8 mouse cellular contexts compared by ENCODE assay signal in the genomic region with DNA sequence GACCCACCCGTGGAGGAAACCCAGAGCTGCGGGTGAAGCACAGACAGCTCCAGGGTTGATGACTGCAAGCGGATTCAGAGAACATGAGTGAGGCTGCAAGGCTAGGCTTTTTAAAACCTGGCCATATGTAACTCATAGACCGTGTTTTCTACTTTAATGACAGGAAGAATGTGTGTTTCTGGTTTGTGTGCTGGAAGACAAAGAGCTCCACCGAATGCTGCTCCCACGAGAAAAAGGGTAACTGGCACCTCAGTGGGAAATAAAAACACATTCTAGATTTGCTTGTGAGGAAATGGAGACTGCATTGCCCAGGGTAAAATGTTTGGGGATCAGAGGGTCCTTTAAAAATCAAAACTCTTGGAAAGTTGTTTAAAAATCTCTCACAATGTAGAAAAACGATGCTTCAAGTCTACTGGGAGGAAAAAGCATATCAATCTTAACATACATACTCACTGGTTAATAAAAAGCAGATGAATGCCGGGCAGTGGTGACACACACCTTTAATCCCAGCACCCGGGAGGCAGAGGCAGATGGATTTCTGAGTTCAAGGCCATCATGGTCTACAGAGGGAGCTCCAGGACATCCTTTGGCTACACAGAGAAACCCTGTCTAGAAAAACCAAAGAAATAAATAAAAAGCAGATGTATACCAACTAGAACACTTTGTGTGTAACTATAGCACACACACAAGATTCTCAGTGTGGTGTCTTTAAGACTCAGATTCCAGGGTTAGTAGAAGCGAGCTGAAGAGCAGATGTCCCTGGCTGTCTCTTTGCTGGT. TPM values are rescaled to one million over a fixed set of nuclear protein-coding genes. Genes with fewer than 3 reads are reported as not detected.
A peak's percentile ranks its signal among the peaks of the same experiment; 100 is the strongest.
DNase-seq lines count a peak whose midpoint lies in the region; ATAC-seq and TF ChIP-seq lines count a peak whose summit lies in the region.

No protein-coding gene starts in this region.

- H3K27me3 ChIP-seq in heart, postnatal 0 days (ENCODE audit: control insufficient read depth, insufficient read depth, low read length): no peaks in the 10 kb centered on the region
- no peaks in the 10 kb centered on the region for H3K27me3 ChIP-seq in liver, embryonic 14.5 days (ENCODE audit: control insufficient read depth, insufficient read depth, low read length)

- TF ChIP-seq POLR2A in bone marrow macrophage, adult 2 months (IDR thresholded peaks at IDR 0.05; ENCODE audit: borderline replicate concordance, low read depth, low read length): no peak

- H3K4me1 ChIP-seq in bone marrow macrophage, adult 2 months (ENCODE audit: control insufficient read depth, insufficient read depth, low read length): no peaks in the 10 kb centered on the region
- peaks cover 10% of the 10 kb centered on the region for H3K4me1 ChIP-seq in heart, postnatal 0 days (ENCODE audit: control insufficient read depth, insufficient read depth)
- peaks cover 5 to 9% of the 10 kb centered on the region in 2 experiments for H3K4me1 ChIP-seq in liver, embryonic 14.5 days (replicated peaks; ENCODE audit: control insufficient read depth in 2 of 2, insufficient read depth in 2 of 2, low read length in 1 of 2)

- WGBS in heart, postnatal 0 days: 8% methylated on average over 10 of the region's 10 CpGs
- 8% methylated on average over 10 of the region's 10 CpGs for WGBS in liver, embryonic 14.5 days (ENCODE audit: insufficient replicate concordance)

- peak overlapping the region; percentile 84 for H3K27ac ChIP-seq in left cerebral cortex, adult 2 months
- H3K27ac ChIP-seq in bone marrow macrophage, adult 2 months (ENCODE audit: insufficient read depth, low read depth, low read length): peak overlapping the region; percentile 60
- H3K27ac ChIP-seq in heart, postnatal 0 days (ENCODE audit: low read depth): peak overlapping the region; percentile 90
- H3K27ac ChIP-seq in liver, embryonic 14.5 days: peak overlapping the region; percentile 7; the same call in 1 of the 2 replicates

- DNase-seq in left cerebral cortex, adult 2 months (ENCODE audit: extremely low spot score in 1 of 2, low spot score in 2 of 2): no peak
- no peak for DNase-seq in left cerebral cortex, postnatal 4 days
- DNase-seq in heart, postnatal 0 days (ENCODE audit: low spot score): no peak
- peak in 2 of 3 experiments; percentile 9 to 24 for DNase-seq in liver, embryonic 14.5 days (ENCODE audit: low read depth in 3 of 3, low spot score in 3 of 3)
- DNase-seq in thymus, postnatal 25 days: peak; percentile 27
- no peak for DNase-seq in natural killer cell, adult 2 months (ENCODE audit: low spot score in 2 of 2)
- no peak for DNase-seq in spleen, adult 12 weeks (ENCODE audit: low spot score)

- H3K4me3 ChIP-seq in left cerebral cortex, adult 2 months: peak overlapping the region; percentile 92
- peak overlapping the region; percentile 90 for H3K4me3 ChIP-seq in bone marrow macrophage, adult 2 months (ENCODE audit: insufficient read depth, low read length)
- H3K4me3 ChIP-seq in heart, postnatal 0 days (ENCODE audit: low read depth, low read length): peak overlapping the region; percentile 96
- H3K4me3 ChIP-seq in liver, embryonic 14.5 days (ENCODE audit: insufficient read depth in 1 of 2, low read depth in 2 of 2, low read length in 2 of 2): peak overlapping the region; percentile 83 to 93

- peak overlapping the region; percentile 94 for H3K4me2 ChIP-seq in heart, postnatal 0 days (ENCODE audit: low read depth, low read length)
- H3K4me2 ChIP-seq in liver, embryonic 14.5 days (ENCODE audit: low read depth): peak overlapping the region; percentile 93

- TF ChIP-seq CTCF in left cerebral cortex, adult 2 months (IDR thresholded peaks at IDR 0.05): no peak; the same call in 1 of the 2 replicates
- TF ChIP-seq CTCF in bone marrow macrophage, adult 2 months (IDR thresholded peaks at IDR 0.05; ENCODE audit: low read depth, low read length): no peak
- no peak for TF ChIP-seq CTCF in heart, postnatal 0 days (IDR thresholded peaks at IDR 0.05; ENCODE audit: low read depth)
- no peak for TF ChIP-seq CTCF in liver, embryonic 14.5 days (IDR thresholded peaks at IDR 0.05; ENCODE audit: low read depth)

- no peak for ATAC-seq in heart, postnatal 0 days (ENCODE audit: insufficient read depth, low read depth)
- ATAC-seq in liver, embryonic 14.5 days (ENCODE audit: insufficient read depth): no peak

- intact Hi-C loops in left cerebral cortex, adult 2 months (cut with DNase I): loop anchor here (5.0 kb wide), 1 partner anchor 161 kb away; no protein-coding TSS in a partner anchor
- intact Hi-C loops in left cerebral cortex, postnatal 4 days (cut with DNase I): no loop called here

- no peaks in the 10 kb centered on the region for H3K9me3 ChIP-seq in heart, postnatal 0 days (replicated peaks; ENCODE audit: control insufficient read depth, low read length)
- H3K9me3 ChIP-seq in liver, embryonic 14.5 days (ENCODE audit: control insufficient read depth, low read length): no peaks in the 10 kb centered on the region

- TF ChIP-seq EP300 in heart, postnatal 0 days (IDR thresholded peaks at IDR 0.05; ENCODE audit: low read depth): no peak
- no peak for TF ChIP-seq EP300 in liver, embryonic 14.5 days (IDR thresholded peaks at IDR 0.05; ENCODE audit: low read depth)

- peaks cover 47% of the 10 kb centered on the region for H3K36me3 ChIP-seq in heart, postnatal 0 days (replicated peaks; ENCODE audit: control insufficient read depth, insufficient read depth, low read length)
- no peaks in the 10 kb centered on the region for H3K36me3 ChIP-seq in liver, embryonic 14.5 days (replicated peaks; ENCODE audit: control insufficient read depth, insufficient read depth, low read depth)

- peak overlapping the region; percentile 81 for H3K9ac ChIP-seq in heart, postnatal 0 days (replicated peaks; ENCODE audit: low read depth, low read length)
- peak overlapping the region; percentile 74 for H3K9ac ChIP-seq in liver, embryonic 14.5 days (replicated peaks)

RNA-seq across cellular contexts. Expression of a gene that starts 0.6 kb away (rescaled TPM):
- 10 to 100 TPM; 15.9 to 16.0 TPM for total RNA-seq in left cerebral cortex, adult 2 months (2021)
- 10 to 100 TPM; 26.5 to 32.2 TPM for total RNA-seq in left cerebral cortex, postnatal 4 days (2021)
- polyA plus RNA-seq in bone marrow macrophage, adult 2 months (2012; ENCODE audit: insufficient read depth, insufficient read length, missing spikeins): 17.3 and 18.2 TPM in 2 replicates
- 27.4 and 38.9 TPM in 2 replicates for total RNA-seq in heart, postnatal 0 days (2014; rRNA removed; ENCODE audit: low replicate concordance)
- 53.5 and 61.3 TPM in 2 replicates for polyA plus RNA-seq in heart, postnatal 0 days (2015; fragmentation: Nextera tagmentation; extraction: Ambion mirVana)
- polyA plus RNA-seq in liver, embryonic 14.5 days (2012; rRNA removed): 19.9 and 28.9 TPM in 2 replicates
- polyA plus RNA-seq in liver, embryonic 14.5 days (2014; fragmentation: Nextera tagmentation; extraction: Ambion mirVana): 43.7 and 49.5 TPM in 2 replicates

Comparison
In these comparisons a context has a peak if more than half of its experiments do, and no peak if none do; other contexts are left out.
1. DNase-seq: peak in liver, embryonic 14.5 days (2 of 3) and thymus, postnatal 25 days (single experiment); none in left cerebral cortex, adult 2 months (0 of 2), left cerebral cortex, postnatal 4 days (single experiment), heart, postnatal 0 days (single experiment), natural killer cell, adult 2 months (0 of 2) and spleen, adult 12 weeks (single experiment).
2. H3K27ac ChIP-seq: peak in every context shown above with its lines; median percentile 90 in heart, postnatal 0 days; 84 in left cerebral cortex, adult 2 months; 60 in bone marrow macrophage, adult 2 months; 7 in liver, embryonic 14.5 days.
3. Peak in every context shown above with its lines, with median percentiles within 50 percentile points of each other: H3K4me3 ChIP-seq.